Mouse (Mus musculus) bone marrow macrophage, adult 2 months (primary cell): ENCODE results near the gene Krtap1-4.

Source experiments
- CTCF ChIP-seq: IDR thresholded peaks from 2 replicates; pipeline ENCODE4 v1.5.1; 2012; ENCODE audit warnings: low read depth, mild to moderate bottlenecking, low read length, moderate library complexity
- POLR2A ChIP-seq: IDR thresholded peaks from 2 replicates; pipeline ENCODE4 v1.6.1; 2012; ENCODE audit warnings: mild to moderate bottlenecking, low read depth, low read length, borderline replicate concordance

- TF ChIP-seq POLR2A (no peak), CTCF (no peak)
Observed at GRCm38 (mm10) chr11:99559366-99559765, 24.1 kb downstream of the Krtap1-4 start, which contains the start of gene Gm11939.
